Mouse (Mus musculus): ENCODE data around the gene Prnp.
A peak's percentile ranks its signal among the peaks of the same experiment; 100 is the strongest.

Prnp gene

GRCm38 (mm10) chr2:131909683-131910572 is at the start of gene Prnp, which contains the start of gene Prn:
TSS of gene Prnp (plus strand) at chr2:131909928.
TSS of gene Prn (plus strand) at chr2:131909957.
- DNase-seq = peak; percentile 95

- peak; percentile 89 for DNase-seq
These were observed 47.0 kb upstream of the Prnp start for GRCm38 (mm10) chr2:131862617-131863275.

GRCm38 (mm10) chr2:131863472-131863871 is 46.3 kb upstream of the Prnp start:
- no peak for DNase-seq

- no peak for DNase-seq
These were observed 45.4 kb upstream of the Prnp start for GRCm38 (mm10) chr2:131864262-131864796.

GRCm38 (mm10) chr2:131866676-131867075 is 43.1 kb upstream of the Prnp start:
- no peak for DNase-seq

DNA sequence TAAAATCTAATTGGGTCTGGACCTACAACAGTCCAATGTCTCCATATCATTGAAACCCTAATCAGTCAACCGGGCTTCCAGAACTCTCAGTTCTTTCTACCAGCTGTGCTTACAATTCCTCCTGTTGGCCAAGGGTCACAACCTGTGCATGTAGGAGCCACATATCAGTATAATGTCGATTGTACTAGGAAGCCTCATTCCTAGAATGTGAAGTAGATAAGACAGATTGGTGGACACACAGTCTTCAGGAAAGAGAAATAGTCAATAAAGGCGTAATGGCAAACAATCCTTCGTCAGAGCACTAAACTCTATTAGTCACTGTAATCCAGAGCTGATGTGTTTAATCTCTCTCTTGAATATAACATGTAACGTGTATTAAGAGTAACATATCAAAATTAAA is 40.7 kb upstream of the Prnp start:
- no peak for DNase-seq

- DNase-seq = no peak
These were observed 36.4 kb upstream of the Prnp start for GRCm38 (mm10) chr2:131873376-131873775.

GRCm38 (mm10) chr2:131876551-131877265 is 33.0 kb upstream of the Prnp start:
- no peak for DNase-seq

DNA sequence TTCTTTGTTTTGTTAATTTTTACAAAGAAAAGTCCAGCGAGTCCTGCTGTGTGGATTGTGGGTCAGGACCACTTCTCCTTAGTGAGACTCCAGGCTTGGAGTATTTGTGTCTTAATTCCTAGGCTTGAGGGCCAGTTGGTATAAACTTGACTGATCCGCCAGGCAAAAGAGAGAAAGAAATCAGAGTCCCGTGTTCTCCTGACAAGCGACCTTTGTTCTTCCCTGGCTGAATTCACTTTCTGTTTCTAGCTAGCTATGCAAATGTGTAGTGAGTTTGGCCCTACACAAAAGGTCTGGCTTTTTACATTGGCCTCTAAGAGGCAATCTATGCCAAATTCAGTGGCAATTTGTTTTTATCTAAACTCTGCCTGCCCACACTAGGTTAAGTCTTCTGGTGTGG is 28.0 kb upstream of the Prnp start:
- DNase-seq = no peak

GRCm38 (mm10) chr2:131883136-131883535 is 26.6 kb upstream of the Prnp start:
- DNase-seq = no peak

DNA sequence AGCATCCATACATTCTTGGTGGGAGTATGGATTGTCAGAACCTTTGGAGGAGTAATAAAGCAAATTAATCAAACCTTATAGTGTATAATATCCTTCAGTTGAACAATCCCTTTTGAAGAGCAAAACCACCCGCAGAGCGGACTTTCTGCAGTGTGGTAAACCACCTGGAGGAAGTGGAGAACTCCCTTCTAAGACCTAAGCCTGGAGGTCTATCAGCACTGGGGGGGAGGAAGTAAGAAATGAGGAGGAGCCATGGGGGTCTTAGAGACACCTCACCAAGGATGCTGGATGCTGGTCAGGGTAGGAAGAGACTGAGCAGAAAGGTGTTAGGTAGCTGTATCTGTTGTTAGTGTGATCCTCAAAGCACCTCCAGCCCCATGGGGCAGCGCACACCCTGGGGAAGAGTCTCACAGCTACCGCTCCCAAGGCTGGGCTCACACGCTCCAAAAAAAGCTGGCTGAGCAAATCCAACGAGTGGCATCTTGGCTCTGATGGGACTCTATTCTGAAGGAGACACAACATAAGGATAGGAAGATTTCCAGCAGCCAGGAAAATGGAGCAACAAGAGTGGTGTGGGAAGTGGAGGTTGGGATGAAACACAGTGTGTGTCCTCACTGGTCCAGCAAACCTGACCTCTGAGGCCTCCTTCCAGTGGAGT is 23.1 kb upstream of the Prnp start:
- DNase-seq = no peak

DNA sequence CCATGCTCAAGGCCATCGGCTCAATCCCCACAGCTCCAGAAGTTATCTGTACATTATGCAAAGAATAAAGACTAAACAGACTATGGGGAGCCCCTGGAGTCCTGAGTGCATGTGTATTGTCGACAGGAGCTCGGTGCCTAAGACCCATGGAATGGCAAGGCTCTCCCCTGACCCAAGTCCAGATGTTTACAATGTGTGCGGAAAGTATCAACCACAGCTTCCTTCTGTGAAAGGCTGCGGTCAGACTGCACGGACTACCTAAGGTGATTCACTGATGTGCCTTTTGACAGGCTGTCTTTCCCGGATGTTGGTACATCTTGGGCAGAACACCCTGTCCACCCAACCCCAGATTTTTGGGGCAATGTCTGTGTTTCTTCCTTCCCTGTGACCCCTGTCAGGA is 21.5 kb upstream of the Prnp start:
- no peak for DNase-seq

DNA sequence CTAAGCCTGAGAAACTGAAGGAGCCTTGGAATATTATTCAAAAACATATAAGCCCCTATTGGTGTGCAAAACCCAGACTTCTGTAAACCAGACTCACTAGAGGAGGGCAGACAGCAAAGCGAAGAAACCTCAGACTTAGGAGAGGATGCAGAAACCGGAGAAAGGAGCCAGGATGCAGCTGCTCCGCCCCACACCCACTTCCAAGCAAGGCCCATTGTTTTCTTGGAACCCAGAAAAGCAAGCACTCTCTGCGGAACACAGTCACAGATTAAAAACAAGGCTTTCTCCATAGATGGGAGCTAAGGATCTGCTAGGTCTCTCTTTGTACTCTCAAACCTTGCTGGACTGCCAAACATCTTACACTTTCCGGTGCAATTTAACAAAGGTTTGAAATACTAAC is 17.2 kb upstream of the Prnp start:
- no peak for DNase-seq

DNA sequence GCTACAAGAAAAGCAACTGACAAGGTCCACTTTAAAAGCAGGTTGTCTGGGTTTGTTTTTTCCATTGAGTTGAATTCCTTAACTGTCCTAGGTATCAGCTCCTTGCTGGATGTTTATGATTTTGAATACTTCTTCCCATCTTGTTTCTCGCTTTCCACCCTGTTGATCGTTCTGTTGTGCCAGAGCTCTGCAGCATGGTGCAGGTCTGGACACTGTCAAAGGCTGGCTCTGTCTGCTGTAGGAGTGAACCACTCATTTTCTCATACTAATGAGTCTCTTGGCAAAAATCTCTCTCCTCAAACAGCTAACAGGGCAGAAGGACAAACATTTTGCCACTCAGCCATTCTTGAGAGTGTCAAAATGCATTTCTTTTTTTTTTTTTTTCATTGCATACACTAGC is 14.6 kb upstream of the Prnp start:
- no peak for DNase-seq

GRCm38 (mm10) chr2:131896011-131896410 is 13.7 kb upstream of the Prnp start:
- no peak for DNase-seq

DNA sequence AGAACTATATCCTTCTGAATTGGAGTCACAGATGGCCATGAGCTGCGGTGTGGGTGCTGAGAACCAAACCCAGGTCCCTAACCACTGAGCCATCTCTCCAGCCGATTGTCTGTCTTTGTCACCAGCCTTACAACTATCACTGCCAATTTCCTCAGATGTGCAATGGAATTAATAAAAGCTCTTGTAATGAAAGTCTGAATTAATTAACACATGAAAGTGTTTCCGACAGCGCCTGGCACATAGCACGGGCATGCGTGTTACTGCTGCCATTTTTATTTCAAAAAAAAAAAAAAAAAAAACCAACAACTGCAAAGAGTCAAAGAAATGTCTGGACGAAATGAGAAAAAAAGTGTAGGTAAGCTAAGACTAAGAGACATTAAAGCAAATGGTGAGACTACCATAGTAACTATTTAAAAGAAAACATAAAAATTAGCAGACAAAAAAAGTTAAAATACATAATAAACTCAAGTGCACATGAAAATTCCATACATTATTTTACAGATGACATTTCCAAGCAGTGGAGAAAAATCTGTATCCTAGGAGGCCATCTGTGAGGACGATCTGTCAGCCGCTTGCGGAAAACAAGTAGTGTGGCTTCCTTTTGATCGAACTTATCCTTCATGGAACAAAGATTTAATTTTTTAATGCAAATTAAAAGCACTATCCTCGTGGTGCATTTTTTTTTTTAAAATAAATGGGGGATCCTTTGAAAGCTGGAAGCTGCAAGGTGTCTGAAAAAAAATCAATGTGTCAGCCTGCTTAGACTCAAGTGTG is 12.2 kb upstream of the Prnp start:
- DNase-seq = no peak

- DNase-seq = no peak
These were observed 7.3 kb upstream of the Prnp start for GRCm38 (mm10) chr2:131902423-131902822.

GRCm38 (mm10) chr2:131902867-131903266 is 6.9 kb upstream of the Prnp start:
- no peak for DNase-seq

DNA sequence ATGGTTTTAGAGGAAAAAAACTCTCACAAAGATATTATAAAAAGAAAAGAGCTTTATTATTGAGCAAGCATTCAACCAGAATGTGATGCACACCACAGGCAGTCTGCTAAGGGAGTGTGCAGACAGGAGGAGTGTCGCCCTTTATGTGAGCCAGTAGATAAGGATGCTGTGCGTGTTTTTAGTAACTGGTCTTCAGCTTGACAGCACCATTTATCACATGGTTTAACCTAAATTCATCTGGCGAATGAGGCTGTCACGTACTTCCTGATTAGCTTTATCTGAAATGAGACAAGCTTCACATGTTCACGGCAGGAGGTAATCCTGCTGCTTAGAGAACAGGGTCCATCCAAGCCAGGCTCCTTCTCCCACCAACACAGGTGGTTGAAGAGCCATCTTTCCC is 4.7 kb upstream of the Prnp start:
- no peak for DNase-seq

- no peak for DNase-seq
These were observed 4.0 kb upstream of the Prnp start for GRCm38 (mm10) chr2:131905776-131906175.

GRCm38 (mm10) chr2:131906266-131906665 is 3.5 kb upstream of the Prnp start:
- DNase-seq = no peak

DNA sequence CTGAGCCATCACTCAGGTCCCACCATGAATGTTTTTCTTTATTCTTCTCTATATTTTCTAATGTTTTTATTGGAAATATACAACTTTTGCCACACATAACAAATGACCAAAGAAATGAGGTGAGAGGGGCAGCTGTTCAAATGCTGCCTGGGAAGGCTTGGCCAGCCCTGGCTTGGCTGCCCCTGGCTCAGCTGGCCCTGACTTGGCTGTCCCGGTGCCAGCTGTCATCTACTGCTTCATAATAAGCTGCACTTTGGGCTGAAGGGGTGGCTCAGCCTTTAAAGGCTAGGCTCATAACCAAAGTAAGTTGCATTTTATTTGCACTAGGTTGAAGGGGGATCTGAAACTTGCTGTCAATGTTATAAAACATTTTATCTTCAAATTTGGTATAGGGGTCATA is 2.9 kb upstream of the Prnp start:
- no peak for DNase-seq

Data from retina, postnatal 1 day (tissue).